Mouse (Mus musculus) midbrain, embryonic 10.5 days (tissue): ENCODE data around the gene Atp2b2. TPM values are rescaled to one million over a fixed set of nuclear protein-coding genes. Genes with fewer than 3 reads are reported as not detected.

Experiments
- DNase-seq: peaks from one replicate; pipeline ENCODE4 v3.0.0-alpha.2; 2017; ENCODE audit warnings: low spot score
- H3K27ac ChIP-seq: fragments of 300-500 bp; sonication (generic); replicated peaks from 2 replicates; pipeline ENCODE4 v1.5.1; 2016; ENCODE audit warnings: mild to moderate bottlenecking
- H3K27me3 ChIP-seq: fragments of 300-500 bp; sonication (generic); 2 replicates; pipeline ENCODE4 v1.6.1; 2016; ENCODE audit warnings: low read depth, mild to moderate bottlenecking; ENCODE audit not compliant: poor library complexity, severe bottlenecking
- H3K36me3 ChIP-seq: fragments of 300-500 bp; sonication (generic); 2 replicates; pipeline ENCODE4 v1.6.1; 2016; ENCODE audit warnings: mild to moderate bottlenecking, moderate library complexity
- H3K4me1 ChIP-seq: fragments of 300-500 bp; sonication (generic); 2 replicates; pipeline ENCODE4 v1.6.1; 2016
- H3K4me3 ChIP-seq: fragments of 300-500 bp; sonication (generic); 2 replicates; pipeline ENCODE4 v1.5.1; 2016; ENCODE audit warnings: mild to moderate bottlenecking, moderate library complexity
- H3K9me3 ChIP-seq: fragments of 300-500 bp; sonication (generic); replicated peaks from 2 replicates; pipeline ENCODE4 v1.6.1; 2016; ENCODE audit warnings: mild to moderate bottlenecking
- WGBS: fragments of 180-500 bp; shearing (Covaris S2); methylation state at CpG from one replicate; pipeline ENCODE4 v1.1.7; 2016; 5-methylcytosine and 5-hydroxymethylcytosine counted together
- polyA plus RNA-seq: library from polyadenylated mRNA; unstranded; fragments of >200 nt; fragmentation: Nextera tagmentation; extraction: Ambion mirVana; gene quantifications from 2 replicates; pipeline ENCODE4 v1.2.1, GENCODE M21; 2016

The Atp2b2 gene
- polyA plus RNA-seq, 1 experiment from 2014 or later: 1.1 TPM

GRCm38 (mm10) chr6:113878510-113879128 lies 163.8 kb downstream of the Atp2b2 start:
- no peak for DNase-seq
- H3K9me3 ChIP-seq: no peaks in the 10 kb centered on the region
- WGBS: 91% methylated on average over 8 of the region's 8 CpGs
- peaks cover 13% of the 10 kb centered on the region for H3K4me1 ChIP-seq
- no peak overlapping the region for H3K27ac ChIP-seq
- no peaks in the 10 kb centered on the region for H3K27me3 ChIP-seq
- no peaks in the 10 kb centered on the region for H3K36me3 ChIP-seq
- H3K4me3 ChIP-seq: no peak overlapping the region

GRCm38 (mm10) chr6:113876585-113876984 lies 165.8 kb downstream of the Atp2b2 start:
- 81% methylated on average over 3 of the region's 3 CpGs for WGBS
- no peaks in the 10 kb centered on the region for H3K27me3 ChIP-seq

GRCm38 (mm10) chr6:113875201-113875600 lies 167.2 kb downstream of the Atp2b2 start:
- H3K4me1 ChIP-seq: 0 out of 2 replicates have a peak, but pooled peaks cover 3% of the 10 kb centered on the region
- DNase-seq: no peak
- no peaks in the 10 kb centered on the region for H3K36me3 ChIP-seq
- 80% methylated on average over 2 of the region's 2 CpGs for WGBS
- no peak overlapping the region for H3K27ac ChIP-seq
- H3K9me3 ChIP-seq: no peaks in the 10 kb centered on the region
- H3K27me3 ChIP-seq: no peaks in the 10 kb centered on the region
- H3K4me3 ChIP-seq: no peak overlapping the region

More at GRCm38 (mm10) chr6:113876585-113876984, 165.8 kb downstream of the Atp2b2 start:
- Histone ChIP-seq H3K27ac (no peak overlapping the region), H3K4me3 (no peak overlapping the region), H3K9me3 (no peaks in the 10 kb centered on the region), H3K36me3 (no peaks in the 10 kb centered on the region), H3K4me1 (0 out of 2 replicates have a peak, but pooled peaks cover 3% of the 10 kb centered on the region)
- DNase-seq: no peak

GRCm38 (mm10) chr6:113872654-113873053 lies 169.8 kb downstream of the Atp2b2 start:
- WGBS: 63% methylated on average over 7 of the region's 7 CpGs
- no peak for DNase-seq
- H3K4me1 ChIP-seq: 0 out of 2 replicates have a peak, but pooled peaks cover 6% of the 10 kb centered on the region
- no peak overlapping the region for H3K4me3 ChIP-seq
- no peaks in the 10 kb centered on the region for H3K9me3 ChIP-seq
- no peaks in the 10 kb centered on the region for H3K27me3 ChIP-seq
- H3K27ac ChIP-seq: no peak overlapping the region
- no peaks in the 10 kb centered on the region for H3K36me3 ChIP-seq

GRCm38 (mm10) chr6:113870775-113871174 lies 171.6 kb downstream of the Atp2b2 start:
- Histone ChIP-seq H3K9me3 (no peaks in the 10 kb centered on the region), H3K27ac (no peak overlapping the region), H3K4me3 (no peak overlapping the region), H3K36me3 (no peaks in the 10 kb centered on the region), H3K27me3 (no peaks in the 10 kb centered on the region), H3K4me1 (0 out of 2 replicates have a peak, but pooled peaks cover 6% of the 10 kb centered on the region)
- 80% methylated on average over 9 of the region's 9 CpGs for WGBS
- no peak for DNase-seq

- Histone ChIP-seq H3K4me1 (peaks cover 11% of the 10 kb centered on the region), H3K36me3 (no peaks in the 10 kb centered on the region), H3K9me3 (no peaks in the 10 kb centered on the region), H3K27me3 (no peaks in the 10 kb centered on the region), H3K27ac (no peak overlapping the region), H3K4me3 (no peak overlapping the region)
- 82% methylated on average over 6 of the region's 6 CpGs for WGBS
- DNase-seq: no peak
Observed at GRCm38 (mm10) chr6:113868552-113868951, 173.9 kb downstream of the Atp2b2 start.

- 83% methylated on average over 7 of the region's 7 CpGs for WGBS
- Histone ChIP-seq H3K27ac (no peak overlapping the region), H3K36me3 (no peaks in the 10 kb centered on the region), H3K9me3 (no peaks in the 10 kb centered on the region), H3K4me3 (no peak overlapping the region), H3K4me1 (peaks cover 8% of the 10 kb centered on the region), H3K27me3 (no peaks in the 10 kb centered on the region)
- no peak for DNase-seq
Observed at GRCm38 (mm10) chr6:113865699-113866098, 176.7 kb downstream of the Atp2b2 start.

- DNase-seq: no peak
- 81% methylated on average over 6 of the region's 8 CpGs for WGBS
Observed at GRCm38 (mm10) chr6:113864812-113865211, 177.6 kb downstream of the Atp2b2 start.

GRCm38 (mm10) chr6:113862955-113863354 lies 179.5 kb downstream of the Atp2b2 start:
- WGBS: 82% methylated on average over 4 of the region's 4 CpGs
- Histone ChIP-seq H3K27ac (no peak overlapping the region), H3K9me3 (no peaks in the 10 kb centered on the region), H3K27me3 (no peaks in the 10 kb centered on the region), H3K36me3 (no peaks in the 10 kb centered on the region), H3K4me3 (no peak overlapping the region), H3K4me1 (peaks cover 9% of the 10 kb centered on the region)
- DNase-seq: no peak

More at GRCm38 (mm10) chr6:113864812-113865211, 177.6 kb downstream of the Atp2b2 start:
- Histone ChIP-seq H3K9me3 (no peaks in the 10 kb centered on the region), H3K36me3 (no peaks in the 10 kb centered on the region), H3K27me3 (no peaks in the 10 kb centered on the region), H3K27ac (no peak overlapping the region), H3K4me1 (peaks cover 9% of the 10 kb centered on the region), H3K4me3 (no peak overlapping the region)

GRCm38 (mm10) chr6:113861938-113862337 lies 180.5 kb downstream of the Atp2b2 start:
- Histone ChIP-seq H3K27me3 (no peaks in the 10 kb centered on the region), H3K4me1 (peaks cover 9% of the 10 kb centered on the region), H3K4me3 (no peak overlapping the region), H3K36me3 (no peaks in the 10 kb centered on the region), H3K27ac (no peak overlapping the region), H3K9me3 (no peaks in the 10 kb centered on the region)
- DNase-seq: no peak
- 81% methylated on average over 3 of the region's 3 CpGs for WGBS

GRCm38 (mm10) chr6:113861375-113861770 lies 181.0 kb downstream of the Atp2b2 start:
- H3K27ac ChIP-seq: no peak overlapping the region
- no peaks in the 10 kb centered on the region for H3K9me3 ChIP-seq
- DNase-seq: no peak
- no peaks in the 10 kb centered on the region for H3K27me3 ChIP-seq
- no peak overlapping the region for H3K4me3 ChIP-seq
- H3K36me3 ChIP-seq: no peaks in the 10 kb centered on the region
- H3K4me1 ChIP-seq: peaks cover 9% of the 10 kb centered on the region
- 74% methylated on average over 4 of the region's 4 CpGs for whole genome bisulfite sequencing

GRCm38 (mm10) chr6:113860735-113861374 lies 181.6 kb downstream of the Atp2b2 start:
- no peaks in the 10 kb centered on the region for H3K9me3 ChIP-seq
- H3K27ac ChIP-seq: peak overlapping the region; percentile 59
- no peaks in the 10 kb centered on the region for H3K27me3 ChIP-seq
- peaks cover 9% of the 10 kb centered on the region for H3K4me1 ChIP-seq
- DNase-seq: no peak
- H3K36me3 ChIP-seq: no peaks in the 10 kb centered on the region
- 78% methylated on average over 15 of the region's 15 CpGs for WGBS
- no peak overlapping the region for H3K4me3 ChIP-seq

GRCm38 (mm10) chr6:113860023-113860734 lies 182.2 kb downstream of the Atp2b2 start:
- no peaks in the 10 kb centered on the region for H3K36me3 ChIP-seq
- H3K27me3 ChIP-seq: no peaks in the 10 kb centered on the region
- H3K27ac ChIP-seq: peak overlapping the region; percentile 59
- H3K4me1 ChIP-seq: peaks cover 6% of the 10 kb centered on the region
- no peaks in the 10 kb centered on the region for H3K9me3 ChIP-seq
- 77% methylated on average over 9 of the region's 9 CpGs for WGBS
- no peak for DNase-seq
- no peak overlapping the region for H3K4me3 ChIP-seq
